Mouse (Mus musculus) hindbrain, embryonic 10.5 days (tissue): ENCODE results near the gene Dhrs3. TPM values are rescaled to one million over a fixed set of nuclear protein-coding genes. Genes with fewer than 3 reads are reported as not detected.

Experiments used
- DNase-seq: peaks from one replicate; pipeline ENCODE4 v3.0.0-alpha.2; 2017; ENCODE audit warnings: low spot score
- H3K27ac ChIP-seq: fragments of 300-500 bp; sonication (generic); 2 replicates; pipeline ENCODE4 v1.5.1; 2016; ENCODE audit warnings: mild to moderate bottlenecking, moderate library complexity
- H3K27me3 ChIP-seq: fragments of 300-500 bp; sonication (generic); 2 replicates; pipeline ENCODE4 v1.6.1; 2016; ENCODE audit warnings: mild to moderate bottlenecking; ENCODE audit not compliant: poor library complexity, insufficient read depth, severe bottlenecking
- H3K36me3 ChIP-seq: fragments of 300-500 bp; sonication (generic); 2 replicates; pipeline ENCODE4 v1.6.1; 2016; ENCODE audit warnings: mild to moderate bottlenecking, moderate library complexity
- H3K4me1 ChIP-seq: fragments of 300-500 bp; sonication (generic); replicated peaks from 2 replicates; pipeline ENCODE4 v1.6.1; 2016; ENCODE audit warnings: mild to moderate bottlenecking
- H3K4me3 ChIP-seq: fragments of 300-500 bp; sonication (generic); 2 replicates; pipeline ENCODE4 v1.5.1; 2016; ENCODE audit warnings: mild to moderate bottlenecking, moderate library complexity
- H3K9me3 ChIP-seq: fragments of 300-500 bp; sonication (generic); 2 replicates; pipeline ENCODE4 v1.6.1; 2016; ENCODE audit warnings: mild to moderate bottlenecking, moderate library complexity
- WGBS: fragments of 180-500 bp; shearing (Covaris S2); methylation state at CpG from one replicate; pipeline ENCODE4 v1.1.7; 2016; 5-methylcytosine and 5-hydroxymethylcytosine counted together
- polyA plus RNA-seq: library from polyadenylated mRNA; unstranded; fragments of >200 nt; fragmentation: Nextera tagmentation; extraction: Ambion mirVana; gene quantifications from 2 replicates; pipeline ENCODE4 v1.2.1, GENCODE M21; 2016

Dhrs3 gene
- 11.7 and 11.8 TPM in 2 replicates for polyA plus RNA-seq

- DNase-seq, result peak; percentile 79
- peak within 1 kb of the TSS; percentile 64 for H3K27ac ChIP-seq
- no peaks in the 10 kb centered on the region for H3K36me3 ChIP-seq
- peak within 1 kb of the TSS; percentile 59 for H3K4me3 ChIP-seq
- under 1% methylated on average over 55 of the region's 55 CpGs for WGBS
- H3K27me3 ChIP-seq, result peaks cover 41% of the 10 kb centered on the region
- H3K9me3 ChIP-seq, result no peaks in the 10 kb centered on the region
- H3K4me1 ChIP-seq, result peaks cover 40% of the 10 kb centered on the region
Measured at GRCm38 (mm10) chr4:144892133-144892936, at the start of gene Dhrs3. Dhrs3 (plus strand) TSS chr4:144892827.

- Histone ChIP-seq H3K4me1 (no peaks in the 10 kb centered on the region), H3K4me3 (no peak overlapping the region), H3K27me3 (no peaks in the 10 kb centered on the region), H3K9me3 (no peaks in the 10 kb centered on the region), H3K36me3 (no peaks in the 10 kb centered on the region), H3K27ac (no peak overlapping the region)
- WGBS, result 80% methylated on average over 3 of the region's 3 CpGs
- no peak for DNase-seq
Measured at GRCm38 (mm10) chr4:144861756-144862505, 30.7 kb upstream of the Dhrs3 start.

- 78% methylated on average over 5 of the region's 5 CpGs for WGBS
- Histone ChIP-seq H3K4me3 (no peak overlapping the region), H3K36me3 (no peaks in the 10 kb centered on the region), H3K27ac (no peak overlapping the region), H3K4me1 (no peaks in the 10 kb centered on the region), H3K27me3 (no peaks in the 10 kb centered on the region), H3K9me3 (no peaks in the 10 kb centered on the region)
- DNase-seq, result no peak
Measured at GRCm38 (mm10) chr4:144867926-144868325, 24.7 kb upstream of the Dhrs3 start.

GRCm38 (mm10) chr4:144868584-144868983 is 24.0 kb upstream of the Dhrs3 start:
- Histone ChIP-seq H3K27ac (no peak overlapping the region), H3K4me3 (no peak overlapping the region), H3K4me1 (no peaks in the 10 kb centered on the region), H3K27me3 (no peaks in the 10 kb centered on the region), H3K36me3 (no peaks in the 10 kb centered on the region), H3K9me3 (no peaks in the 10 kb centered on the region)
- WGBS, result 90% methylated on average over 4 of the region's 4 CpGs
- no peak for DNase-seq

GRCm38 (mm10) chr4:144872905-144873304 is 19.7 kb upstream of the Dhrs3 start:
- no peaks in the 10 kb centered on the region for H3K27me3 ChIP-seq
- DNase-seq, result no peak
- no peaks in the 10 kb centered on the region for H3K4me1 ChIP-seq
- no peaks in the 10 kb centered on the region for H3K9me3 ChIP-seq
- no peak overlapping the region for H3K4me3 ChIP-seq
- 48% methylated on average over 6 of the region's 6 CpGs for WGBS
- H3K36me3 ChIP-seq, result no peaks in the 10 kb centered on the region
- no peak overlapping the region for H3K27ac ChIP-seq

- 73% methylated on average over 2 of the region's 2 CpGs for WGBS
- H3K27ac ChIP-seq, result no peak overlapping the region
- H3K27me3 ChIP-seq, result no peaks in the 10 kb centered on the region
- no peak for DNase-seq
- no peaks in the 10 kb centered on the region for H3K4me1 ChIP-seq
- H3K4me3 ChIP-seq, result no peak overlapping the region
- no peaks in the 10 kb centered on the region for H3K36me3 ChIP-seq
- H3K9me3 ChIP-seq, result no peaks in the 10 kb centered on the region
Measured at GRCm38 (mm10) chr4:144875576-144876093, 17.0 kb upstream of the Dhrs3 start.

- Histone ChIP-seq H3K27me3 (no peaks in the 10 kb centered on the region), H3K27ac (no peak overlapping the region), H3K4me1 (no peaks in the 10 kb centered on the region), H3K9me3 (no peaks in the 10 kb centered on the region), H3K36me3 (no peaks in the 10 kb centered on the region), H3K4me3 (no peak overlapping the region)
- DNase-seq, result no peak
- WGBS, result 59% methylated on average over 1 of the region's 1 CpGs
Measured at GRCm38 (mm10) chr4:144879549-144879948, 13.1 kb upstream of the Dhrs3 start.

GRCm38 (mm10) chr4:144881376-144881775 is 11.3 kb upstream of the Dhrs3 start:
- 60% methylated on average over 2 of the region's 2 CpGs for WGBS
- no peak for DNase-seq
- no peaks in the 10 kb centered on the region for H3K36me3 ChIP-seq

GRCm38 (mm10) chr4:144882881-144883331 is 9.7 kb upstream of the Dhrs3 start:
- Histone ChIP-seq H3K36me3 (no peaks in the 10 kb centered on the region), H3K27ac (no peak overlapping the region), H3K4me3 (no peak overlapping the region), H3K9me3 (no peaks in the 10 kb centered on the region), H3K4me1 (no peaks in the 10 kb centered on the region), H3K27me3 (no peaks in the 10 kb centered on the region)
- DNase-seq, result no peak
- 75% methylated on average over 8 of the region's 8 CpGs for WGBS

More at GRCm38 (mm10) chr4:144881376-144881775, 11.3 kb upstream of the Dhrs3 start:
- Histone ChIP-seq H3K27me3 (no peaks in the 10 kb centered on the region), H3K9me3 (no peaks in the 10 kb centered on the region), H3K27ac (no peak overlapping the region), H3K4me3 (no peak overlapping the region), H3K4me1 (no peaks in the 10 kb centered on the region)

- no peak overlapping the region for H3K27ac ChIP-seq
- no peaks in the 10 kb centered on the region for H3K36me3 ChIP-seq
- no peak overlapping the region for H3K4me3 ChIP-seq
- peaks cover 8% of the 10 kb centered on the region for H3K27me3 ChIP-seq
- DNase-seq, result no peak
- peaks cover 3% of the 10 kb centered on the region; the same call in 1 of the 2 replicates for H3K4me1 ChIP-seq
- H3K9me3 ChIP-seq, result no peaks in the 10 kb centered on the region
- WGBS, result 74% methylated on average over 6 of the region's 6 CpGs
Measured at GRCm38 (mm10) chr4:144886460-144886859, 6.2 kb upstream of the Dhrs3 start.

GRCm38 (mm10) chr4:144888750-144889149 is 3.9 kb upstream of the Dhrs3 start:
- Histone ChIP-seq H3K9me3 (no peaks in the 10 kb centered on the region), H3K36me3 (no peaks in the 10 kb centered on the region), H3K27me3 (peaks cover 21% of the 10 kb centered on the region), H3K4me1 (peaks cover 18% of the 10 kb centered on the region), H3K4me3 (no peak overlapping the region), H3K27ac (no peak overlapping the region)
- no peak for DNase-seq
- 88% methylated on average over 4 of the region's 4 CpGs for WGBS

- H3K27ac ChIP-seq, result no peak overlapping the region
- H3K27me3 ChIP-seq, result peaks cover 30% of the 10 kb centered on the region
- no peaks in the 10 kb centered on the region for H3K36me3 ChIP-seq
- H3K4me3 ChIP-seq, result no peak overlapping the region
- peaks cover 27% of the 10 kb centered on the region for H3K4me1 ChIP-seq
- no peak for DNase-seq
- 82% methylated on average over 9 of the region's 9 CpGs for WGBS
- H3K9me3 ChIP-seq, result no peaks in the 10 kb centered on the region
Measured at GRCm38 (mm10) chr4:144889505-144890301, 2.9 kb upstream of the Dhrs3 start.
